Comparison of ENCODE assay signal across 8 mouse cellular contexts in the genomic region with DNA sequence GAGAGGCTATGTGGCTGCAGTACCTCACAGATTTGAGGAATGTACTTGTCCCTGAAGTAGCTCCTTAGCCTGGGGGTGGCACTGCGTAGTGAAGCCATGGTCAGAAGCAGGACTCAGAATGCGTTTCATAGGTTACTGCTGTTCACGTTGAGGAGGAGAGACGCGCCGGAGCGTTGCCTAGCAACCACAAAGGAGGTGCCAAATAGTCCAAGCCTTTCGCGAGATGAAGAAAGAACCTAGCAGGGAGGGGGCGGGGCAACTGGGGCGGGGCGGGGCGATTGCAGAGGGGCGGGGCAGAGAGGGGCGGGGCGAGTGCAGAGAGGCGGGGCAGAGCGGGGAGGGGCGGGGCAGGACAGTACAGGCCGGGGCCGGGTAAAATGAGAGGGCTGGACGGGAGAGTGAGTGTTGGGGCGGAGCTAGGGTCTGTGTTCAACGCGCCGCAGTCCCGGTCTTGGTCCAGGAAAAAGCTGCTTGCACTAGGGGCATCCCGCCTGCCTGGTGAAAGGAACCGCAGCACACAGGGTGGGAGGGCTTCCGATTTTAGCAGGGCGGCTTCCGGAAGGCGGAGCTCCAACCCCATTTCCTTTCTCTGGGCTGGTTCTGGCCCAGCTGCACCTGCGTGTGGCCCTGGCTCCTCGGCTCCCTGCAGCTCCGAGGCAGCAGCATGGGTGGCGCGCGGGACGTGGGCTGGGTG. TPM values are rescaled to one million over a fixed set of nuclear protein-coding genes. Genes with fewer than 3 reads are reported as not detected.
A peak's percentile ranks its signal among the peaks of the same experiment; 100 is the strongest.
DNase-seq lines count a peak whose midpoint lies in the region; ATAC-seq and TF ChIP-seq lines count a peak whose summit lies in the region.

A gene (minus strand): TSS at position 196 of the 694 bp plus-strand sequence.
A gene (plus strand): TSS at position 375 of the 694 bp plus-strand sequence.

- H3K4me1 ChIP-seq in ES-E14 (ENCODE audit: control insufficient read depth in 2 of 2, insufficient read depth in 2 of 2, low read length in 2 of 2, poor library complexity in 1 of 2) = peaks cover 0 to 7% of the 10 kb centered on the region in 2 experiments; a peak in 2 of 4 replicates
- peaks cover 23% of the 10 kb centered on the region for H3K4me1 ChIP-seq in forebrain, embryonic 15.5 days
- peaks cover 3% of the 10 kb centered on the region; the same call in 1 of the 2 replicates for H3K4me1 ChIP-seq in lung, embryonic 14.5 days (ENCODE audit: insufficient read depth)
- H3K4me1 ChIP-seq in olfactory bulb, adult 2 months (ENCODE audit: control insufficient read depth, insufficient read depth, low read length) = peaks cover 6% of the 10 kb centered on the region; the same call in 1 of the 2 replicates
- H3K4me1 ChIP-seq in thymus, adult 2 months (replicated peaks; ENCODE audit: control insufficient read depth, insufficient read depth, low read length) = peaks cover 11% of the 10 kb centered on the region

- no peaks in the 10 kb centered on the region for H3K9me3 ChIP-seq in ES-E14 (ENCODE audit: control insufficient read depth, insufficient read depth, low read depth, low read length)
- H3K9me3 ChIP-seq in forebrain, embryonic 15.5 days = no peaks in the 10 kb centered on the region
- no peaks in the 10 kb centered on the region for H3K9me3 ChIP-seq in lung, embryonic 14.5 days (ENCODE audit: low read depth, low read length)

- no peaks in the 10 kb centered on the region for H3K27me3 ChIP-seq in forebrain, embryonic 15.5 days
- H3K27me3 ChIP-seq in lung, embryonic 14.5 days (ENCODE audit: insufficient read depth, low read length) = no peaks in the 10 kb centered on the region
- H3K27me3 ChIP-seq in thymus, adult 2 months (ENCODE audit: control insufficient read depth, insufficient read depth, low read length) = no peaks in the 10 kb centered on the region

- peak; percentile 91 for DNase-seq in ES-E14 (ENCODE audit: low read depth, low spot score)
- DNase-seq in cerebellum, adult 11-12 months = peak; percentile 88
- DNase-seq in heart, postnatal 36 days = peak; percentile 78 to 84
- DNase-seq in layer of hippocampus, adult 2 months (ENCODE audit: low spot score in 2 of 2) = peak; percentile 78 to 86
- peak; percentile 93 for DNase-seq in lung, embryonic 14.5 days
- peak; percentile 89 for DNase-seq in thymus, adult 2 months

- intact Hi-C loops in heart, postnatal 36 days (cut with DNase I) = loop anchor here (2.0 kb wide), 1 partner anchor 55 kb away; a partner anchor contains a TSS

- peak within 1 kb of the TSS; percentile 71 for H3K4me2 ChIP-seq in forebrain, embryonic 15.5 days (replicated peaks)
- H3K4me2 ChIP-seq in lung, embryonic 14.5 days = peak within 1 kb of the TSS; percentile 61

- TF ChIP-seq POLR2A in olfactory bulb, adult 2 months (IDR thresholded peaks at IDR 0.05; ENCODE audit: insufficient read depth, low read depth, low read length) = peak; percentile 69
- peak; percentile 91 for TF ChIP-seq POLR2A in thymus, adult 2 months (IDR thresholded peaks at IDR 0.05; ENCODE audit: control insufficient read depth, extremely low read depth, insufficient read depth, low read length, poor library complexity)

- peak; percentile 32 for TF ChIP-seq CTCF in layer of hippocampus, adult 2 months (conservative IDR thresholded peaks at IDR 0.05)
- peak; percentile 26 for TF ChIP-seq CTCF in lung, embryonic 14.5 days (IDR thresholded peaks at IDR 0.05; ENCODE audit: low read depth)
- TF ChIP-seq CTCF in olfactory bulb, adult 2 months (IDR thresholded peaks at IDR 0.05; ENCODE audit: insufficient read depth, low read depth, low read length) = no peak
- TF ChIP-seq CTCF in thymus, adult 2 months (IDR thresholded peaks at IDR 0.05; ENCODE audit: borderline replicate concordance, control insufficient read depth, extremely low read depth, insufficient read depth, low read length, poor library complexity) = no peak

- in situ Hi-C loops in ES-E14 (cut with MboI; ENCODE audit: low sequenced_read_pairs in 2 of 2, unreplicated experiment in 2 of 2) = no loop called here

- peaks cover 20% of the 10 kb centered on the region for H3K36me3 ChIP-seq in ES-E14 (ENCODE audit: control insufficient read depth, insufficient read depth, low read length, poor library complexity, severe bottlenecking)
- H3K36me3 ChIP-seq in forebrain, embryonic 15.5 days = peaks cover 25% of the 10 kb centered on the region
- H3K36me3 ChIP-seq in lung, embryonic 14.5 days (ENCODE audit: insufficient read depth) = peaks cover 29% of the 10 kb centered on the region
- peaks cover 14% of the 10 kb centered on the region for H3K36me3 ChIP-seq in thymus, adult 2 months (ENCODE audit: control insufficient read depth, insufficient read depth, low read length)

- WGBS in forebrain, embryonic 15.5 days = 2% methylated on average over 37 of the region's 40 CpGs
- under 1% methylated on average over 39 of the region's 40 CpGs for WGBS in lung, embryonic 14.5 days
- 1% methylated on average over 39 of the region's 40 CpGs for WGBS in olfactory bulb, adult 2 months
- WGBS in thymus, adult 2 months = 1% methylated on average over 37 of the region's 40 CpGs

- H3K9ac ChIP-seq in ES-E14 (ENCODE audit: insufficient read depth, low read depth, low read length, poor library complexity, severe bottlenecking) = peak within 1 kb of the TSS; percentile 80
- H3K9ac ChIP-seq in forebrain, embryonic 15.5 days (replicated peaks) = peak within 1 kb of the TSS; percentile 99
- H3K9ac ChIP-seq in lung, embryonic 14.5 days = peak within 1 kb of the TSS; percentile 74

- ATAC-seq in forebrain, embryonic 15.5 days (replicated peaks) = peak; percentile 97
- ATAC-seq in lung, embryonic 14.5 days (ENCODE audit: insufficient read depth) = peak; percentile 97

- H3K27ac ChIP-seq in ES-E14 (ENCODE audit: insufficient read depth, low read depth, low read length, poor library complexity, severe bottlenecking) = peak within 1 kb of the TSS; percentile 57
- H3K27ac ChIP-seq in forebrain, embryonic 15.5 days (replicated peaks) = peak within 1 kb of the TSS; percentile 96
- H3K27ac ChIP-seq in layer of hippocampus, adult 2 months = peak within 1 kb of the TSS; percentile 91
- H3K27ac ChIP-seq in lung, embryonic 14.5 days (ENCODE audit: low read depth) = peak within 1 kb of the TSS; percentile 87
- peak within 1 kb of the TSS; percentile 40; the same call in 1 of the 2 replicates for H3K27ac ChIP-seq in olfactory bulb, adult 2 months (ENCODE audit: insufficient read depth, low read depth, low read length)
- peak within 1 kb of the TSS; percentile 55; the same call in 1 of the 2 replicates for H3K27ac ChIP-seq in thymus, adult 2 months (ENCODE audit: control insufficient read depth, insufficient read depth, low read length)

- H3K4me3 ChIP-seq in ES-E14 (ENCODE audit: insufficient read depth in 1 of 2, low read depth in 1 of 2, low read length in 2 of 2, poor library complexity in 1 of 2, severe bottlenecking in 1 of 2) = peak within 1 kb of the TSS; percentile 85 to 96
- H3K4me3 ChIP-seq in forebrain, embryonic 15.5 days = peak within 1 kb of the TSS; percentile 98
- peak within 1 kb of the TSS; percentile 88 for H3K4me3 ChIP-seq in layer of hippocampus, adult 2 months
- peak within 1 kb of the TSS; percentile 71 for H3K4me3 ChIP-seq in lung, embryonic 14.5 days (ENCODE audit: low read depth, low read length)
- peak within 1 kb of the TSS; percentile 91 for H3K4me3 ChIP-seq in olfactory bulb, adult 2 months (ENCODE audit: insufficient read depth, low read depth, low read length)
- H3K4me3 ChIP-seq in thymus, adult 2 months (ENCODE audit: control insufficient read depth, insufficient read depth, low read length) = peak within 1 kb of the TSS; percentile 81

TF ChIP-seq in ES-E14, 5 proteins besides CTCF, POLR2A, EP300 and RAD21:
- TF ChIP-seq CHD2 (IDR thresholded peaks at IDR 0.05; ENCODE audit: low read depth, low read length) = 0 out of 2 replicates have a peak, but pooled peaks have one; percentile 57
- no peak for TF ChIP-seq ZNF384 (IDR thresholded peaks at IDR 0.05; ENCODE audit: low read depth, low read length)
TF ChIP-seq in ES-E14: peak in this region for 1.

RNA-seq across cellular contexts. Expression of the first gene that starts in this region (rescaled TPM):
- not detected in 2 replicates for total RNA-seq in ES-E14 (2012; rRNA removed)
- polyA plus RNA-seq in forebrain, embryonic 15.5 days (2015; fragmentation: Nextera tagmentation; extraction: Ambion mirVana) = 0.33 and 0.34 TPM in 2 replicates
- not detected for total RNA-seq in heart, postnatal 36 days (2021)
- total RNA-seq in layer of hippocampus, adult 2 months (2021) = under 1 TPM; 0.29 to 0.41 TPM
- polyA plus RNA-seq in lung, embryonic 14.5 days (2014; fragmentation: Nextera tagmentation; extraction: Ambion mirVana) = 0.49 and 0.50 TPM in 2 replicates
- not detected in 2 replicates for polyA plus RNA-seq in olfactory bulb, adult 2 months (2012; ENCODE audit: insufficient read depth, insufficient read length, low replicate concordance, missing spikeins)
- polyA plus RNA-seq in thymus, adult 2 months (2012; rRNA removed) = 0.09 and 0.12 TPM in 2 replicates

RNA-seq across cellular contexts. Expression of the second gene that starts in this region (rescaled TPM):
- 73.6 and 86.4 TPM in 2 replicates for total RNA-seq in ES-E14 (2012; rRNA removed)
- 88.5 and 90.3 TPM in 2 replicates for polyA plus RNA-seq in forebrain, embryonic 15.5 days (2015; fragmentation: Nextera tagmentation; extraction: Ambion mirVana)
- 1 to 10 TPM; 8.1 to 9.5 TPM for total RNA-seq in heart, postnatal 36 days (2021)
- total RNA-seq in layer of hippocampus, adult 2 months (2021) = 10 to 100 TPM; 20.6 to 23.3 TPM
- polyA plus RNA-seq in lung, embryonic 14.5 days (2014; fragmentation: Nextera tagmentation; extraction: Ambion mirVana) = 53.6 and 54.4 TPM in 2 replicates
- polyA plus RNA-seq in olfactory bulb, adult 2 months (2012; ENCODE audit: insufficient read depth, insufficient read length, low replicate concordance, missing spikeins) = not detected in 2 replicates
- polyA plus RNA-seq in thymus, adult 2 months (2012; rRNA removed) = 44.6 and 56.0 TPM in 2 replicates

Comparison
In these comparisons a context has a peak if more than half of its experiments do, and no peak if none do; other contexts are left out.
1. Peak in every context shown above with its lines: DNase-seq, ATAC-seq, H3K4me3 ChIP-seq and H3K27ac ChIP-seq.
2. H3K27ac ChIP-seq: peak in every context shown above with its lines; median percentile 96 in forebrain, embryonic 15.5 days; 91 in layer of hippocampus, adult 2 months; 87 in lung, embryonic 14.5 days; 57 in ES-E14; 55 in thymus, adult 2 months; 40 in olfactory bulb, adult 2 months.
3. CTCF ChIP-seq: peak in layer of hippocampus, adult 2 months (single experiment) and lung, embryonic 14.5 days (single experiment); none in olfactory bulb, adult 2 months (single experiment) and thymus, adult 2 months (single experiment).